Mouse (Mus musculus) CD8-positive naive resting alpha-beta T cell, adult 2 months (primary cell): ENCODE data around the gene Slc26a3.

Experiments
- DNase-seq, 2 experiments: peaks; one replicate each; pipeline ENCODE4 v3.0.0; 2022; ENCODE audit warnings: low read depth in 2 of 2, low spot score in 2 of 2

Gene Slc26a3

GRCm38 (mm10) chr12:31390571-31390970 is at the start of gene Slc26a3:
TSS of gene Slc26a3 (plus strand) at chr12:31390871.
- DNase-seq, result no peak

GRCm38 (mm10) chr12:31350191-31350943 is 40.3 kb upstream of the Slc26a3 start:
- no peak for DNase-seq

GRCm38 (mm10) chr12:31350944-31351928 is 39.4 kb upstream of the Slc26a3 start, which contains the start of gene Dld:
TSS of gene Dld (minus strand) at chr12:31351453.
- peak; percentile 90 to 93 for DNase-seq

GRCm38 (mm10) chr12:31366428-31366827 is 24.2 kb upstream of the Slc26a3 start:
- no peak for DNase-seq

DNA sequence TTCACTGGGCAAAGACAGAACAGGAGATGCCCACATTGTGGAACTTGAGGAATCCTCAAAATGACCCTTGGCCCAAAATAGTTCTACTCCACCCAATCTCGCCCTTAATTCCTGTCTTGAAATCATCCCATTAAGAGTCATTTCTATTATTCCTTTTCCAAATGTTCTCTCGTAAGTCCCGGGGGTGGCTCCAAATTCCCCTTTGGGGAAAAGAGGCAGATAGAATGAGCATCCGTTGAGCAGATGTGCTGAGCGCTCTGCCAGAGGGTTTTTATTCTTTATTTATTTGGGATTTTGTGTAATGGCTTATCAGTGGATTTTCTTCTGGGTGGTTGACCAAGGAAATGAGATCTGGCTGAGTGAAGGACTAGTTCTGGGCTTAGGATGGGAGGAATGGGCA is 22.9 kb upstream of the Slc26a3 start:
- no peak for DNase-seq

DNA sequence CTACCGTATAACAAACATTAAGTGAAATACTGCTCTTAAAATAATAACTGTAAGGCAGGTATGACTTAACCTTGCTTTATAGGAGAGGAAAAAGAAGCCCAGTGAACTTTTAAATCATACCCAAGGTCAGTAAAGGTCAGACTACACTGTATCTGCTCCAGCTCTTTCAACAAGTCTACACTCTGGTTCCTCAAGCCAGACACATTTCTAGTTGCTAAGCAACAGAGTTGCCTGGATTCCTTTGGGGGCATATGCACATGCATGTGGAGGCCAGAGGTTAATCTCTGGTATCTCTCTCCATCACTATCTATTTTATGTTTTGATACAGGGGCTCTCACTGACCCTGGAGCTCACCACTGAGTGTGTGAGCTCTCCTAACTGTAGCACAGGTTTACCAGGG is 21.6 kb upstream of the Slc26a3 start:
- DNase-seq, result no peak

GRCm38 (mm10) chr12:31369656-31370055 is 21.0 kb upstream of the Slc26a3 start:
- no peak for DNase-seq

GRCm38 (mm10) chr12:31374603-31375282 is 15.9 kb upstream of the Slc26a3 start:
- DNase-seq, result peak; percentile 9 to 37

DNA sequence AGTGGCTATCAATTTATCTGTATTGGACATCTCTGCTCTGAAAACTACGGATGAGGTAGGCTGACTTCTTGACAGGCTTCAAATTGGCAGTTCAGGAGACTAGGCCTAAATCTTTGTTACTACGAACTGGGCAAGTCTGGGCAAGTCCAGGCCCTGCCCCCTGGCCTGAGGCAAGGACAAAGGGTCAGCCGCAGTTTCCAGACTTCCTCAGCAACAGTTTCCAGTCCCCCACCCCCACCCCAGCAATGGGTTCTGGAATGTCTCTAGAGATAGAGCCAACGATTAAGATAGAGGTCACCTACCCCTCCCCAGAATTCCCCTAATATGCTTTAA is 15.4 kb upstream of the Slc26a3 start:
- no peak for DNase-seq

- no peak for DNase-seq
Observed at GRCm38 (mm10) chr12:31376326-31376950, 14.2 kb upstream of the Slc26a3 start.

GRCm38 (mm10) chr12:31377241-31377640 is 13.4 kb upstream of the Slc26a3 start:
- DNase-seq, result no peak

DNA sequence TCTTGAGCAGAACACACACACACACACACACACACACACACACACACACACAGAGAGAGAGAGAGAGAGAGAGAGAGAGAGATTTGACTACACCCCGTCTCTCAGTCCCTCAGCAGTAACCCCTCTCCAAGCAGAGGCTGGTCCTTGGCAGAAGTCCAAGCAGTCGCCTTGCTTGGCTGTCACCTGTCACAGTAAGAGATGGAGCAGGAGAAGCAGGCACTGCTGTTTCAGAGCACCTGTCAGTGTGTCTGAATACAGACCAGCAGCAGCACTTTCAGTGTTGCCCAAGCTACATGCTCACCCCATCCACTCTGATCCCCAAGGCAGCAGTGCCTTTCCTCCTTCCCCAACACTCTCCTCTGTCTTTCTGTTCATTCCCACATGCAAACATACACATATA is 9.8 kb upstream of the Slc26a3 start:
- DNase-seq, result no peak

DNA sequence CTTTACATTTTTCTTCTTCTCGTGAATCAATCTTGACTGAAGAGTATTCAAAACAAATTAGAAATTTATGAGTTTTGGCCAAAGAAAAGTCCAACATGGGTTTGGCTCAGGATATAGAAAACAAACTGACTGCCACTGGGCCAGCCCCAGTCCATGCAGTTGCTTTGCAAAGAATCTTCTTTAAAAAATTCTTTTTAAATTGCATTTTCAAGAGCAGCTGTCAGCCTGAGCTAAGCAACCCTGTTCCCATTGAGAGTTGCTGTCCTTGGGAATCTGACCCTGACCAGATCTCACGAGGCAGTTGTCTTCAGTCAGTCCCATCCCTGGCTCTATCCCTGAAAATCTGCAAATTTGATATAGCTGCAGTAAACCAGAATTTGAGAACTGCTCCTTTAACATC is 8.2 kb upstream of the Slc26a3 start:
- no peak for DNase-seq

- DNase-seq, result no peak
Observed at GRCm38 (mm10) chr12:31387303-31387702, 3.4 kb upstream of the Slc26a3 start.

GRCm38 (mm10) chr12:31391696-31392095 is 1.0 kb downstream of the Slc26a3 start:
- DNase-seq, result no peak

DNA sequence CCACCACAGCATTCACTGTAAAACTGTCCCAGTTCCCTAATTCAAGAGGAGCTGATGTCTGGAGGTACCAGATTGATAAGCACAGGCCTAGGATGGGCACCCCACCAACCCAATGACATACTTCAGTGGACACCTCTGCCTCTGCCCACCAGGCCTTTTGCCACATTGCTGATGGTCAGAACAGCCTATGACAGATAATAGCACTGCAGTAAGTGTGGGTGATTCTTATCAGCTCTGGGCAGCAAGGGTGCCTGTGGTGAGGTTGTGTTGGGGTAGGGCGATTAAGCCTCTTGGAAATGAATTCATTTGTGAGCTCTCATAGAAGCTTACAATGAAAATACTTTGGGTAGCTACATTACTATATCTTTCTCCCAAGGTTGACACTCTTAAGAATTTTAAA is 5.2 kb downstream of the Slc26a3 start:
- DNase-seq, result no peak

GRCm38 (mm10) chr12:31397709-31398108 is 7.0 kb downstream of the Slc26a3 start:
- no peak for DNase-seq

DNA sequence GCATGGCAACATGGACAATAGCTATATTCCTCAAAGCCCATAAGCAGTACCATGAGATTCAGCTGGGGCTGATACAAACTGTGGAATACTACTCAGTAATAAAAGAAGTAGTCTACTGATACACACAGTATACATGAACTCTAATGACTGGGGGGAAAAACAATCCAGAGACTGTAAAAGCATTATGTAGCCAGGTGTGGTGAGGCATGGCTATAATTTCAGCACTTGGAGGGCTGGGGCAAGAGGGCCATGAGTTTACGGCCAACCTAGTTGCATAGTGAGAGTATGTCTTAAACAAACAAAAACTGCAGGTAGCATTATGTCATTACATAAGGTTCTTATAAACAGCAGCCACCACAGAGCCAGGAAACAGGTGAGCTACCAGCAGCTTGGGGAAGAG is 10.2 kb downstream of the Slc26a3 start:
- DNase-seq, result no peak

DNA sequence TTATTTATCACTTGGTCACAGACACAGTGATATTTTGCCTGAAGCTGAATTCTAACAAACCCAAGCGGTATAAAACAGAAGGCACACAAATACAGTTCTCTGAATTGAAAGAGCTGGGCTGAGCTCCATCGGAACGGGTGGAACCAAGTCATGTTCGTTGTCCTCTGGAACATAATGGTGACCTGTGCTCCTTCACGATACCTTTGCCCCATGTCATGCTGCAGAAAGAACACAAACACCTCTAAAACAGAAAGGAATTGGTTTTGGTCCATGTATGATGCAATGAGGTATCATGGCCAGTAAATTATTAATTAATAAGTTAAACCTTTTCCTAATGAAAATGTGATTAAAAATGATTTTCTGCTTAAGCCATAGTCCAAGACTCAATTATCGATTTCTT is 11.3 kb downstream of the Slc26a3 start:
- DNase-seq, result no peak

DNA sequence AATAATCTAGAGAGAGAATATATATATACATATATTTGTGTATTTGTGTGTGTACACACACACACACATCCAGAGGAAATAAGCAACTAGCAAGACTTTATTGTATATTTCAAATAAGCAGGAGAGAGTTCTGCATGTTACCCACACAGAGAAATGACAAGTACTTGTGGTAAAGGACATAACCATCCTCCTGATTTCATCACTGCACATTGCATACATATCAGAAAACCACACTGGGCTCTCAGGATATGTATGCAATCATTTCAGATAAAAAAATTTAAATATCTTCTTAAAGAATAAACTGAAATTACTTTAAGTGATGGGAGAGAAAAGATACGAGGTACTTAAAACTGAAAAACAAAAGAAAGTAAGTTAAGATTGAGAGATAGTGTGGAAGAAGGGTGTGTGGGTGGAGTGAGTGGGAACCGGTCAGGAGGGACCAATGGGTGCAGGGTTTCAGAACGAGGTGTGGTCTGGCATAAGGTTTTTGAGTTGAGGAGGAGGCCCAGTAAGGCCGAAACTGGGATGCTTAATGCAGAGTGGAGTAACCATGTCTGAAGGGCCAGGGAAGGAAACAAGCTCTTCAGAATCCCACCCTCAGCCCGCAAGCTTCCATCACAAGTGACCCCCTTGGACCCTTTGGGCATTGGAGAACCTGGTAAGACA is 14.0 kb downstream of the Slc26a3 start:
- no peak for DNase-seq

DNA sequence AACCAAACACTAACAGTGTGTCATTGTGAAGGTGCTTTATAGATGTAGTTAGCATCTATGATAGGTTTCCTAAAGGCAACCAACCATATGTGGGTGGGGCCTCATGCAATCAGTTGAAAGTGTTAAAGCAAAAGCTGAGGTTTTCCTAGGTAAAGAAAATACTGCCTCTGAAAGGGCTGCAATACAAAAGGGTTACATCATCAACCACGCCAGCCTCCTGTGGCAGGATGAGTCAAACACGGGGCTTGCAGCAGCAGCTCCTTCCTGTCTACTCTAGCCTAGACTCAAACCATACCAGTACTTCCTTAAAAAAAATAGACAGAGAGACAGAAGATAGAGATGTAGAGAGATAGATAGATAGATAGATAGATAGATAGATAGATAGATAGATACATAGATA is 25.3 kb downstream of the Slc26a3 start:
- peak in 1 of 2 experiments; percentile 2 for DNase-seq
